Mouse (Mus musculus): ENCODE measurements at regions not wholly inside any gene's neighbourhood (a gene's known extent, or its start where the extent isn't known, plus 50 kb on each side); places are given as distances from the start of the nearest gene placed in this dataset.

DNA sequence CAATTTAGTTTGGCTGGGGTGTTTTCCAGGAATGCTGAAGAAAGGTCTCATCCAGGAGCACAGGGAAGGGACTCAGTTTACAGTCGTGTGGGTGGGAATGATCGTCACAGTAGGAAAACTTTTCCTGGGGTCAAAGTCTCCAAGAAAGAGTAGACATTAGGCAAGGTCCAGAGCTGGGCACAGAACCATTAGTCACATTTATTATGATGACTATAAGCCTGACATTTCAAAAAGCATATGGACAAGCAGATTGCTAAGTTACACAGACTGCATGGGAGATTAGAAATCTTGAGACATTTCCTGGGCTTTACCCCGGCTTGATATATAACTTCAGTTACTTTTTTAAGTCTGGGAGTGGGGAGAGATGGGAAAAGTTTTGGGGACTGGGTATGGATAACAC is 139.6 kb upstream of the Map3k1 start:
- TF ChIP-seq POLR2A (IDR thresholded peaks at IDR 0.05; ENCODE audit: insufficient read length, low read depth), result no peak
- TF ChIP-seq USF1 (IDR thresholded peaks at IDR 0.05; ENCODE audit: low read depth), result no peak
- no peak for TF ChIP-seq E2F4 (IDR thresholded peaks at IDR 0.05; ENCODE audit: insufficient read depth)

Measured in myocyte (in vitro differentiated cells).